Mouse (Mus musculus): ENCODE data around the gene Gsg1l2. TPM values are rescaled to one million over a fixed set of nuclear protein-coding genes. Genes with fewer than 3 reads are reported as not detected.

Gene Gsg1l2
- polyA plus RNA-seq, 1 experiment = not detected

- Histone ChIP-seq H3K27ac (ENCODE audit: insufficient read depth, low read length) (no peak overlapping the region), H3K4me1 (ENCODE audit: control insufficient read depth, insufficient read depth, low read length) (no peaks in the 10 kb centered on the region), H3K4me3 (ENCODE audit: insufficient read depth, low read length) (no peak overlapping the region)
- TF ChIP-seq POLR2A (IDR thresholded peaks at IDR 0.05; ENCODE audit: low read depth, low read length) (no peak), CTCF (IDR thresholded peaks at IDR 0.05; ENCODE audit: borderline replicate concordance, insufficient read depth, low read length) (no peak)
These were observed 61.1 kb downstream of the Gsg1l2 start for GRCm38 (mm10) chr11:67835408-67836078.

Other genes starting within 250 kb of the Gsg1l2 start
- gene Rcvrn, start 79.3 kb upstream of the Gsg1l2 start, polyA plus RNA-seq (2011; ENCODE audit: insufficient read length, low read depth, missing spikeins) = not detected in 2 replicates
- gene Glp2r, start 3.5 kb upstream of the Gsg1l2 start, polyA plus RNA-seq (2011; ENCODE audit: insufficient read length, low read depth, missing spikeins) = not detected in 2 replicates
- not detected in 2 replicates for gene Dhrs7c, start 23.6 kb downstream of the Gsg1l2 start, polyA plus RNA-seq (2011; ENCODE audit: insufficient read length, low read depth, missing spikeins)
- not detected in 2 replicates for gene Usp43, start 147.5 kb downstream of the Gsg1l2 start, polyA plus RNA-seq (2011; ENCODE audit: insufficient read length, low read depth, missing spikeins)
- gene Cfap52, start 191.0 kb downstream of the Gsg1l2 start, polyA plus RNA-seq (2011; ENCODE audit: insufficient read length, low read depth, missing spikeins) = not detected in 2 replicates
- 43.9 and 51.4 TPM in 2 replicates for gene Stx8, start 191.6 kb downstream of the Gsg1l2 start, polyA plus RNA-seq (2011; ENCODE audit: insufficient read length, low read depth, missing spikeins)